ENCODE assay signal across 17 mouse cellular contexts in the genomic region with DNA sequence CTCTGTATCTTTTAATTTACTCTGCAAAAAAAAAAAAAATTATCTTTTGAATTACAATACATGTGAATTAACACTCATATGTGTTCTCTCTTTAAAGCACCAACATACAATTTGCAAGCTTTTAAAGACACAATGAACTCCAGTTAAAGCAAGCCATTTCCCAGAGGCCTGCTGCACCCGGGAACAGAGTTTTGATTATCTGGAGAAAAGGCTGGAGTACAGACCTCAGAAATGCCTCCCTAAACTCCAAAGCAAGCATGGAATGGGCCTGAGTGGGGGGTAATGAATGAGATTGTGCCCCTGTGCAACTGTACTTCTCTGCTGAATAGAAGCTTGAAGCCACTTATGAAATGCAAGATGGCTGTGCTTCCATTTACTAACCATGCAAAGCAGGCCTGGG.
"Had no signal": no experiment of that assay in that cellular context is flagged by ENCODE, and none has a peak within 500 bp of the region (broad histone marks: within the 10 kb centered on the region; RNA-seq: fewer than 3 reads in every experiment).

No protein-coding gene starts in this region.

- H3K9me3 ChIP-seq: limb, embryonic 12.5 days; liver, embryonic 13.5 days; lung, embryonic 15.5 days; neural tube, embryonic 13.5 days; stomach, embryonic 15.5 days had no signal

- H3K36me3 ChIP-seq: limb, embryonic 12.5 days; liver, embryonic 13.5 days; lung, embryonic 15.5 days; neural tube, embryonic 13.5 days; stomach, embryonic 15.5 days had no signal

- H3K9ac ChIP-seq: limb, embryonic 12.5 days; liver, embryonic 13.5 days; liver, postnatal 0 days; lung, embryonic 15.5 days; neural tube, embryonic 13.5 days; stomach, embryonic 15.5 days had no signal

- H3K27me3 ChIP-seq: limb, embryonic 12.5 days; liver, embryonic 13.5 days; lung, embryonic 15.5 days; megakaryocyte, embryonic 14.5 days; neural tube, embryonic 13.5 days; stomach, embryonic 15.5 days had no signal

- H3K27ac ChIP-seq: kidney, postnatal 0 days; layer of hippocampus, adult 2 months; limb, embryonic 12.5 days; liver, embryonic 13.5 days; lung, embryonic 15.5 days; macrophage; stomach, embryonic 15.5 days had no signal

- H3K4me3 ChIP-seq: layer of hippocampus, adult 2 months; limb, embryonic 12.5 days; liver, embryonic 13.5 days; lung, embryonic 15.5 days; megakaryocyte, embryonic 14.5 days; neural tube, embryonic 13.5 days; stomach, embryonic 15.5 days had no signal

- H3K4me1 ChIP-seq: limb, embryonic 12.5 days; liver, embryonic 13.5 days; lung, embryonic 15.5 days; stomach, embryonic 15.5 days had no signal

- H3K4me2 ChIP-seq: limb, embryonic 12.5 days; liver, embryonic 13.5 days; lung, embryonic 15.5 days; neural tube, embryonic 13.5 days; stomach, embryonic 15.5 days had no signal

- DNase-seq: kidney, adult 9 months; kidney, postnatal 36 days; liver; liver, embryonic 13.5 days; liver, postnatal 0 days; lung, postnatal 14 days; right cerebral cortex, postnatal 14 days; thymus, adult 2 months; thymus, postnatal 25 days had no signal
